Mouse (Mus musculus) kidney, postnatal 0 days (tissue): ENCODE data around the gene Nnat. TPM values are rescaled to one million over a fixed set of nuclear protein-coding genes. Genes with fewer than 3 reads are reported as not detected.

Experiments
- ATAC-seq: fragments of 200-750 bp; cut with Nextera tagmentation; replicated peaks from 2 replicates; pipeline ENCODE4 v1.8.0; 2017; ENCODE audit warnings: low read depth, moderate number of reproducible peaks, moderate TSS enrichment, moderate library complexity; ENCODE audit not compliant: low FRiP score
- DNase-seq: peaks from one replicate; pipeline ENCODE4 v3.0.0-alpha.2; 2016; ENCODE audit warnings: low spot score
- H3K27ac ChIP-seq: fragments of 300-500 bp; sonication (generic); 2 replicates; pipeline ENCODE4 v1.5.1; 2014; ENCODE audit warnings: mild to moderate bottlenecking
- H3K27me3 ChIP-seq: fragments of 300-500 bp; sonication (generic); 2 replicates; pipeline ENCODE4 v1.6.1; 2014; ENCODE audit warnings: low read length, mixed read lengths; ENCODE audit not compliant: insufficient read depth
- H3K36me3 ChIP-seq: fragments of 300-500 bp; sonication (generic); 2 replicates; pipeline ENCODE4 v1.6.1; 2014; ENCODE audit warnings: low read length, mixed read lengths; ENCODE audit not compliant: insufficient read depth
- H3K4me1 ChIP-seq: fragments of 300-500 bp; sonication (generic); replicated peaks from 2 replicates; pipeline ENCODE4 v1.6.1; 2014; ENCODE audit warnings: antibody characterized with exemption, low read length, mixed read lengths; ENCODE audit not compliant: insufficient read depth
- H3K4me2 ChIP-seq: fragments of 300-500 bp; sonication (generic); 2 replicates; pipeline ENCODE4 v1.6.1; 2014; ENCODE audit warnings: mild to moderate bottlenecking, low read length, moderate library complexity, mixed read lengths
- H3K4me3 ChIP-seq: fragments of 300-500 bp; sonication (generic); replicated peaks from 2 replicates; pipeline ENCODE4 v1.5.1; 2014; ENCODE audit warnings: low read depth, low read length
- H3K9ac ChIP-seq: fragments of 300-500 bp; sonication (generic); 2 replicates; pipeline ENCODE4 v1.6.1; 2014; ENCODE audit warnings: low read depth, low read length
- H3K9me3 ChIP-seq: fragments of 300-500 bp; sonication (generic); replicated peaks from 2 replicates; pipeline ENCODE4 v1.6.1; 2016; ENCODE audit warnings: low read length, inconsistent platforms, mixed read lengths
- CTCF ChIP-seq: IDR thresholded peaks from 2 replicates; pipeline ENCODE4 v1.5.1; 2016; ENCODE audit warnings: antibody characterized with exemption, low read depth, mild to moderate bottlenecking, moderate library complexity
- WGBS: fragments of 180-500 bp; shearing (Covaris S2); extraction: QIAGEN DNeasy Blood & Tissue Kit; methylation state at CpG from one replicate; pipeline ENCODE4 v1.1.7; 2014; 5-methylcytosine and 5-hydroxymethylcytosine counted together
- polyA plus RNA-seq: library from polyadenylated mRNA; unstranded; fragments of >200 nt; fragmentation: Nextera tagmentation; extraction: Ambion mirVana; gene quantifications from 2 replicates; pipeline ENCODE4 v1.2.1, GENCODE M21; 2015

Gene Nnat
- polyA plus RNA-seq, 1 experiment from 2014 or later = 80.4 TPM

DNA sequence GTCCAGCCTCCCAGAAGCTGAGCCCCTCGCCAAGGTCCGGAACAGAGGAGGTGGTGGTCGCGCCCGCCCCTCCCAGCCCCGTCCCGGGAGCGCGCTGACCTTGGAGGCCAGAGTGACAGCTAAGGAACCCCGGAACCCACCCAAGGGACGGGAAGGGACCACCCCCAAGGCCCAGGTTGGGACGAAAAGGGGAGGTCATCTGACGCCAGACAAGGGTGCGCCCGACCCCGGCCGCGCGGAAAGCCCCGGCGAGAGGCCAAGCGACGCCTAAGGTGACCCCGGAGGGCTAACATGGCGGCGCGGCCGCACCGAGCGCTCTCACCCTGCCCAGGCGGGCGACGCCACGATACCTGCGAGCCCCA lies 6.0 kb downstream of the Nnat start:
- under 1% methylated on average over 35 of the region's 35 CpGs for WGBS
- Histone ChIP-seq H3K4me1 (peaks cover 11% of the 10 kb centered on the region; the same call in 1 of the 2 replicates), H3K4me2 (peak overlapping the region; percentile 63), H3K9me3 (peaks cover 6% of the 10 kb centered on the region; the same call in 1 of the 2 replicates), H3K27ac (peak overlapping the region; percentile 87), H3K27me3 (no peaks in the 10 kb centered on the region), H3K4me3 (peak overlapping the region; percentile 86), H3K9ac (peak overlapping the region; percentile 94), H3K36me3 (peaks cover 6% of the 10 kb centered on the region; the same call in 1 of the 2 replicates)
- DNase-seq (peak; percentile 21), ATAC-seq (peak; percentile 27)
- TF ChIP-seq CTCF = no peak

DNA sequence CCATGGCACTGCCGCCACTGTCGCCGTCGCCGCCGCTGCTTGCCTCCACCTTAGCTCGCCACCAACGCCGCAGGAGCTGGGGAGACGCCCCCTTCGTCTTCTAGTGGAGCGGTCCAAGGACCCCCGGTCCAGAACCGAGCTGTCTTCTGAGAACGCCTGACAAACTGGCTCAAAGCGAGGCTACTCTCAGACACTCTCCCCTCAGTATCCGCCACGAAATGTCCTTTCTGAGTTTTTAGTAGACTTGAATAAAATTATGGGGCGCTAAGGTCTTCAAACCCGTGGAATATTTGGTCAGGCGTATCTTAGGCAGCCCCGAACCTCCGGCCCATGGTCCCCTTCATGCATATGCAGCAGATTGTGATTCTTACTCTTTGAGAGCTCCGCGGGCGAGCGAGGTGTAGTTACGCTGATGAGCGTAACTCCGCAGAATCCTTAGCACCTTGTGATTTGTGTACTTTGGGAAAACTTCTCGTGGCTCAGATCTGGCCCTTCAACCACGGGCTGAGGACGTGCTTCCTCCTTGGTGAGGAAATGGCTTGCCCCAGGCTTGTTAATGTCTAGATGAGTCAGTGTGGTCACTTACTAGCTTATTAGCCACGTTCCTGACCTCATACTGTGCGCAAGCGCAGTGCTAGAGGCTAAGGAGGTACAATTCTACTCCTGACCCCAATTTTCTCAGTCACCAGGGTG lies 6.5 kb downstream of the Nnat start:
- peaks cover 1% of the 10 kb centered on the region; the same call in 1 of the 2 replicates for H3K36me3 ChIP-seq
- H3K4me1 ChIP-seq = peaks cover 11% of the 10 kb centered on the region; the same call in 1 of the 2 replicates
- H3K4me2 ChIP-seq = peak overlapping the region; percentile 63
- TF ChIP-seq CTCF = no peak; the same call in 1 of the 2 replicates
- DNase-seq (peak; percentile 93), ATAC-seq (peak; percentile 80)
- H3K9me3 ChIP-seq = peaks cover 2% of the 10 kb centered on the region; the same call in 1 of the 2 replicates
- H3K27ac ChIP-seq = peak overlapping the region; percentile 87
- peak overlapping the region; percentile 94 for H3K9ac ChIP-seq
- no peaks in the 10 kb centered on the region for H3K27me3 ChIP-seq
- 0% methylated on average over 35 of the region's 36 CpGs for WGBS
- peak overlapping the region; percentile 86 for H3K4me3 ChIP-seq

DNA sequence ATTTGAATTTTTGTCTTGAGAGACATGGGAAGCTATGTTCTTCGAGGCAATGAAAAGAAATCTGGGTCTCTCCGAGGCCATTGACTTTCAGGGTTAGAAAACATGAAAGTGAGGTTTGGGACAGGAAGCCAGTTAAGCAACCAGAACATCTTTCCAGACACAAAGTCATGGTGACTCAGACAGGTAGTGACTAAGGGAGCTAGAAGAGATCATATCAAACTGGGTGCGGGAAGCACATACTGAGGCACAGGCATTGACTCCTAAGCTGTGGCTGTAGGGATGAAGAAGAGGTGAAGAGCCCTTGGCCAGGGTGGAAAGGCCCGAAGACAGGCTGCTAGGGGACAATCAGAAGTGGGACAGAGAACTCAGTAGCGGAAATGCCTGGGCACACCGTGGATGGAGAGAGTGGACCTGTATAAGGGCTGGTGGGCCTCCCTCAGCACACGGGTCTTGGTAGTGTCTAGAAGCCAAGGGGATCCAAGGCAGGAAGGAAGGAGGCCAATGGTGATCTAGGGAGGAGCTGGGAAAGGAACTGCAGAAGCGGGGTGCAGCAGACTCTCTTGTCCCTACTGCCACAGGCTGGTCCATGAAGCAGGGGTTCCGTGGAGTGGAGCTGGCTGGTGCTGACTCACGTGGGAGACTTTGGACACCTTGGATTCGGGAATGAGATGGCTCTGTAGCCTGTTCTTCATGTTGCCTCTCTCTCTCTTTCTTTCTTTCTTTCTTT lies 7.5 kb downstream of the Nnat start:
- Histone ChIP-seq H3K4me2 (peak overlapping the region; percentile 63), H3K27ac (peak overlapping the region; percentile 87), H3K9me3 (no peaks in the 10 kb centered on the region), H3K4me1 (peaks cover 11% of the 10 kb centered on the region; the same call in 1 of the 2 replicates), H3K36me3 (no peaks in the 10 kb centered on the region), H3K4me3 (no peak overlapping the region), H3K27me3 (no peaks in the 10 kb centered on the region), H3K9ac (peak overlapping the region; percentile 94; the same call in 1 of the 2 replicates)
- ATAC-seq (no peak), DNase-seq (no peak)
- WGBS = 80% methylated on average over 11 of the region's 11 CpGs
- no peak for TF ChIP-seq CTCF

DNA sequence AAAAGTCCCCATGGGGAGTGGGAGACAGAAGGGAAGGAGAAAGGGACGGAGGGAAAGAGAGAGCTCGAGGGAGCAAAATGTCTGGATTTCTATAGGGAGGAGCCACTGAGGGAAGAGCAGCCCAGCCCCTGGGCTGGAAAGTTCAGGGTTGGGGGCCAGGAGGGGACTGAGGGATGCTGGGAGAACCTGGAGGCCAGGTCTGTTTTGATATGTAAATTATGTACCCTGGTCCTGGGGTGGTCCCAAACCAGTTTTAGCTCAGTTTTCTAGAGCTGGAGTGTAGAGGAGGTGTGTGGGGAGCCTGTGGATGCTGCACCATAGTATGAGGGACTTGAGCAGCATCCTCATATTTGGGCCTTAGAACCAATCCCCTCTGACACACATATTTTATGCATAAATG lies 9.0 kb downstream of the Nnat start:
- TF ChIP-seq CTCF = no peak
- ATAC-seq (no peak), DNase-seq (no peak)
- H3K9ac ChIP-seq = no peak overlapping the region
- H3K4me3 ChIP-seq = no peak overlapping the region
- H3K9me3 ChIP-seq = no peaks in the 10 kb centered on the region
- peaks cover 11% of the 10 kb centered on the region; the same call in 1 of the 2 replicates for H3K4me1 ChIP-seq
- no peaks in the 10 kb centered on the region for H3K27me3 ChIP-seq
- 34% methylated on average over 2 of the region's 2 CpGs for WGBS
- H3K36me3 ChIP-seq = no peaks in the 10 kb centered on the region
- no peak overlapping the region for H3K27ac ChIP-seq
- H3K4me2 ChIP-seq = no peak overlapping the region

DNA sequence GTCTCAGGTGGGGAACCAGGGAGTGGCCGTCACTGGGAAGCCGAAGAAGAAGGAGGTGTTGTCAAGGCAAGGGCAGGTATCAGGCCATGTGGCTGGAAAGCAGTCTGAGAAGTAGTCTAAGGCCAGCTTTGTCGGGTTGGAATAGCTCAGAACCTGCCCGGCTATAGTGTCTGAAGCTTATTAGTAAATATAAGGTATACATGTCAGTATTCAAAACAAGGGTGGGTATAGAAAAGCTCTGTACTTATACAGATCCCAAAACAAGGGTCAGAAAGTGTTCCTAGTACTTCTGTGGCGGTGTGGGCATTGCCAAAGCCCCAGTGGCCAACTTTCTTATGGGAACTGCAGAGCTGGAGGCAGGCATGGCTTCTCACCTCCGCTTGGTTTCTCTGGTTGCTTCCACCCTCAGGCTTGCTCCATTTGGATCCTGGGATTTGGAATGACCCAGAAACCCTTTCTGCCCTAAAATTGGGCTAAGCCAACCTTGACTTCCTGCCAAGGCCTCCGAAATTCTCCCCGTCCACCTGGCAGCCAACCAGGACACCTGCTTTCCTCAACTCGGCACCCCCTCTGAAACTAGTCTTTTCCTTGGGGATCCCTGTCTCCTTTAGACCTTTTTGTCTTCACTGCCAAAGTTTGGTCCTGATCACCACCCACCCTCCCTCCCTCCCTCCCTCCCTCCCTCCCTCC lies 10.1 kb downstream of the Nnat start:
- WGBS = 66% methylated on average over 9 of the region's 9 CpGs
- no peak for ATAC-seq

More for the DNA sequence above, 10.1 kb downstream of the Nnat start:
- Histone ChIP-seq H3K4me3 (no peak overlapping the region), H3K27ac (no peak overlapping the region), H3K9me3 (no peaks in the 10 kb centered on the region), H3K27me3 (no peaks in the 10 kb centered on the region), H3K4me1 (peaks cover 10% of the 10 kb centered on the region; the same call in 1 of the 2 replicates), H3K9ac (no peak overlapping the region), H3K4me2 (no peak overlapping the region), H3K36me3 (no peaks in the 10 kb centered on the region)
- no peak; the same call in 1 of the 2 replicates for TF ChIP-seq CTCF
- no peak for DNase-seq
